Mouse (Mus musculus) E14TG2a.4 (cell line): Measurements from ENCODE around the gene Taf1b.
"Not testable (repeated sequence)": the region's sequence is repeated elsewhere in the genome, so short reads cannot be mapped to it uniquely, and the experiment has no call there.

ENCODE experiments used
- H3K27me3 ChIP-seq: 2 replicates; pipeline ENCODE4 v1.6.1; 2014; ENCODE audit warnings: low read length, control low read depth; ENCODE audit not compliant: insufficient read depth
- H3K36me3 ChIP-seq: 2 replicates; pipeline ENCODE4 v1.6.1; 2014; ENCODE audit warnings: low read length, control low read depth; ENCODE audit not compliant: insufficient read depth
- H3K4me1 ChIP-seq: replicated peaks from 2 replicates; pipeline ENCODE4 v1.6.1; 2014; ENCODE audit warnings: low read depth, low read length, control low read depth
- H3K4me3 ChIP-seq: replicated peaks from 2 replicates; pipeline ENCODE4 v1.5.1; 2014; ENCODE audit warnings: mild to moderate bottlenecking, low read length
- H3K9me3 ChIP-seq: 2 replicates; pipeline ENCODE4 v1.6.1; 2014; ENCODE audit warnings: low read length, control low read depth
- CTCF ChIP-seq: conservative IDR thresholded peaks from 2 replicates; pipeline ENCODE4 v1.5.1; 2014; ENCODE audit warnings: low read length
- NANOG ChIP-seq: IDR thresholded peaks from 2 replicates; pipeline ENCODE4 v1.6.1; 2014; ENCODE audit warnings: borderline replicate concordance, low read length, mixed read lengths
- POU5F1 ChIP-seq: IDR thresholded peaks from 2 replicates; pipeline ENCODE4 v1.6.1; 2014; ENCODE audit warnings: low read length, borderline replicate concordance

The Taf1b gene

GRCm38 (mm10) chr12:24498150-24498840 is at the start of gene Taf1b:
Taf1b (plus strand) TSS chr12:24498359.
- TF ChIP-seq CTCF (no peak), NANOG (no peak), POU5F1 (no peak)
- peaks cover 2% of the 10 kb centered on the region; the same call in 1 of the 2 replicates for H3K4me1 ChIP-seq
- peaks cover 6% of the 10 kb centered on the region; the same call in 1 of the 2 replicates for H3K36me3 ChIP-seq
- peak within 1 kb of the TSS; percentile 76 for H3K4me3 ChIP-seq
- no peaks in the 10 kb centered on the region for H3K9me3 ChIP-seq
- no peaks in the 10 kb centered on the region; the same call in 1 of the 2 replicates for H3K27me3 ChIP-seq

- no peak overlapping the region for H3K4me3 ChIP-seq
- no peaks in the 10 kb centered on the region for H3K4me1 ChIP-seq
- TF ChIP-seq POU5F1 (no peak), NANOG (no peak), CTCF (no peak)
- H3K36me3 ChIP-seq: no peaks in the 10 kb centered on the region
- H3K27me3 ChIP-seq: 0 out of 2 replicates have a peak, but pooled peaks cover 3% of the 10 kb centered on the region
- peaks cover 5% of the 10 kb centered on the region; the same call in 1 of the 2 replicates for H3K9me3 ChIP-seq
Measured at GRCm38 (mm10) chr12:24460406-24460805, 37.8 kb upstream of the Taf1b start.

GRCm38 (mm10) chr12:24462121-24462520 is 36.0 kb upstream of the Taf1b start:
- H3K4me1 ChIP-seq, H3K4me3 ChIP-seq, H3K27me3 ChIP-seq, H3K36me3 ChIP-seq, H3K9me3 ChIP-seq: not testable (repeated sequence)
- peak; percentile 79 for TF ChIP-seq CTCF

- not testable (repeated sequence) for H3K36me3 ChIP-seq, H3K27me3 ChIP-seq, H3K4me1 ChIP-seq, H3K4me3 ChIP-seq
- peaks cover 16% of the 10 kb centered on the region for H3K9me3 ChIP-seq
Measured at GRCm38 (mm10) chr12:24463490-24463889, 34.7 kb upstream of the Taf1b start.

GRCm38 (mm10) chr12:24468966-24469365 is 29.2 kb upstream of the Taf1b start:
- H3K4me1 ChIP-seq: no peaks in the 10 kb centered on the region
- H3K36me3 ChIP-seq: no peaks in the 10 kb centered on the region
- peaks cover 11% of the 10 kb centered on the region for H3K9me3 ChIP-seq
- TF ChIP-seq POU5F1 (no peak), CTCF (no peak), NANOG (no peak)
- peaks cover 3% of the 10 kb centered on the region; the same call in 1 of the 2 replicates for H3K27me3 ChIP-seq
- no peak overlapping the region for H3K4me3 ChIP-seq

- H3K27me3 ChIP-seq: peaks cover 3% of the 10 kb centered on the region; the same call in 1 of the 2 replicates
- H3K9me3 ChIP-seq: peaks cover 11% of the 10 kb centered on the region
- no peak overlapping the region for H3K4me3 ChIP-seq
- H3K36me3 ChIP-seq: no peaks in the 10 kb centered on the region
- TF ChIP-seq CTCF (peak; percentile 78), NANOG (no peak), POU5F1 (no peak)
- H3K4me1 ChIP-seq: no peaks in the 10 kb centered on the region
Measured at GRCm38 (mm10) chr12:24470943-24471342, 27.2 kb upstream of the Taf1b start.

- Histone ChIP-seq H3K27me3 (peaks cover 3% of the 10 kb centered on the region; the same call in 1 of the 2 replicates), H3K36me3 (no peaks in the 10 kb centered on the region), H3K9me3 (no peaks in the 10 kb centered on the region), H3K4me1 (no peaks in the 10 kb centered on the region), H3K4me3 (no peak overlapping the region)
- TF ChIP-seq POU5F1: no peak
- TF ChIP-seq NANOG: no peak
- TF ChIP-seq CTCF: no peak
Measured at GRCm38 (mm10) chr12:24473221-24473620, 24.9 kb upstream of the Taf1b start.

- Histone ChIP-seq H3K4me1 (no peaks in the 10 kb centered on the region), H3K9me3 (peaks cover 15% of the 10 kb centered on the region), H3K4me3 (no peak overlapping the region), H3K27me3 (no peaks in the 10 kb centered on the region), H3K36me3 (no peaks in the 10 kb centered on the region)
- TF ChIP-seq CTCF (peak; percentile 10; the same call in 1 of the 2 replicates), POU5F1 (no peak)
Measured at GRCm38 (mm10) chr12:24484930-24485329, 13.2 kb upstream of the Taf1b start.

GRCm38 (mm10) chr12:24486882-24487281 is 11.3 kb upstream of the Taf1b start:
- no peaks in the 10 kb centered on the region for H3K4me1 ChIP-seq
- TF ChIP-seq POU5F1 (no peak), NANOG (no peak), CTCF (no peak)
- no peaks in the 10 kb centered on the region for H3K27me3 ChIP-seq

GRCm38 (mm10) chr12:24492507-24492906 is 5.7 kb upstream of the Taf1b start:
- H3K9me3 ChIP-seq, H3K4me1 ChIP-seq, H3K4me3 ChIP-seq, H3K36me3 ChIP-seq, H3K27me3 ChIP-seq: not testable (repeated sequence)

More at GRCm38 (mm10) chr12:24486882-24487281, 11.3 kb upstream of the Taf1b start:
- no peak overlapping the region for H3K4me3 ChIP-seq
- H3K36me3 ChIP-seq: no peaks in the 10 kb centered on the region
- H3K9me3 ChIP-seq: peaks cover 15% of the 10 kb centered on the region
